Mouse (Mus musculus) cerebellum, adult 9-11 months (tissue): Measurements from ENCODE around the gene Grm7.

Experiments used
- DNase-seq: peaks from one replicate; pipeline ENCODE4 v3.0.0; 2022

Gene Grm7

GRCm38 (mm10) chr6:111369013-111369412 lies 723.6 kb downstream of the Grm7 start:
- no peak for DNase-seq

GRCm38 (mm10) chr6:111371581-111372349 lies 726.4 kb downstream of the Grm7 start:
- peak; percentile 6 for DNase-seq

GRCm38 (mm10) chr6:111372626-111373380 lies 727.4 kb downstream of the Grm7 start:
- DNase-seq, result peak; percentile 66

DNA sequence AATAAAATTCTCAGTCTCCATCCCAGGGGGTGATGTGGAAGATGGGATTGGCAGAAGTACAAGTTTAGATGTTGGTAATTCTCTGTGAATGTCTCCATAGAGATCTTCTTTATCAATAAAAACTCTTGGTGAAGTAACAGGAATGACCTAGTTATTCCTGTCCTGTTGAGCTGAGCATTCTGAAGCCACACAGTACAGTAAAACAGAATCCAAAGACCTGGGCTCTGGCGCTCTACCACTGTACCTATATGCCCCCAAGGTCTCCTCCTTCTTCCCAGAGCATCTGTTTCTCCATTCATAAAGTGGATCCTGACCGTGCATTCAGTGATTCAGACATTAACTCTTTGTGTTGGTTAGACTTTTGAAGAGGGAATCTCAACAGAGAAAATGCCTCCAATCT lies 735.3 kb downstream of the Grm7 start:
- no peak for DNase-seq

DNA sequence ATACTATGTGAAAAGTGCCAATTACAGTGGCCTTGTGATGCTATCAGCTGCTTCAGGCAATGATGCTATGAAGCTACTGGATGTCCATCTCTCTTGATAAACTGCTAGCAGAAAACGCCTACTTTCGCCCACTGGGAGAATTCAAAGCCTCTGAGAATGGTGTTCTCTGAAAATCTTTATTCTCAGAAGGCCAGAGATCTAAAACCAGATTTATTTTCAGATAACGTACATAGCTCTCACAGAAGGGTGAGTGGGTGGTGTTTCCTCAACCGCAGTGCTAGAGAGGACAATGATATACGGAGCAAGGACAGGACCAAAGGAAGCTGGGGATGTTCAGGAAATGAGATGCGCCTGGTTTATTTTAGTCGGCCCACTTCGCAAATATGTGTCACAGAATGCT lies 763.4 kb downstream of the Grm7 start:
- DNase-seq, result no peak

GRCm38 (mm10) chr6:111424737-111425136 lies 779.4 kb downstream of the Grm7 start:
- DNase-seq, result no peak

- no peak for DNase-seq
Measured at GRCm38 (mm10) chr6:111446228-111446627, 800.8 kb downstream of the Grm7 start.

GRCm38 (mm10) chr6:111447851-111448250 lies 802.5 kb downstream of the Grm7 start:
- no peak for DNase-seq

DNA sequence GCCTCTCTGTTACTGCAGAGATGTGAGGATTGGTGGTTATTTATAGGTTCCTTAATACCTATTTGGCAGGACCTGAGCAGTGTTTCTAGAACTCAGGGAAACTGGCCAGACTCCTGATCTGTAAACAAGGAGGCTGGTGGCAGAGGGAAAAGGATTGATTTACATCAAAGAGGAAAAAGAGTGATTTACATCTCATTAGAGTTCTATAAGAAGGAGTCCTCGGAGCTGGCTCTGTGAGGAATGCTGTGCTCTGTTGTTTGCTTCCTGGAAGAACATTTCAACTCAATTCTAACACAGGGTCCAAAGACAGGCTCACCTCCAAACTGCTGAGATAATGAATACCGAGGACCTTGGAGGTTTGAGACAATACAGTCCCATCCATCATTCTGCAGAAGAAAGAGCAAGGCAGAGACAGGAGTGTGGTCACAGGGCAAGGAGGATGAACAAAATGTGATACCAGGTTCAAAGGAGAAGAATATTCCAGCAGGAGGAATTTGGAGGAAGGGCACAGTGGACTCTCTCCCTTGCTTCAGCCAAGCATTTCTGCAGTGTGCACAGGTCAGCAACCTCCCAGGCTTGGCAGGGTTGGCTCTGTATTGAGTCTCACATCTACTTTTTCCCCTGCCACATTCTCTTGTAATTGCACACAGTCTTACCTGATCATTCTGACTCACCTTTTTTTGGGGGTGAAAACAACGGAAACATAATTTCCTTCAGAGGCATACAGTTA lies 803.8 kb downstream of the Grm7 start:
- DNase-seq, result no peak

DNA sequence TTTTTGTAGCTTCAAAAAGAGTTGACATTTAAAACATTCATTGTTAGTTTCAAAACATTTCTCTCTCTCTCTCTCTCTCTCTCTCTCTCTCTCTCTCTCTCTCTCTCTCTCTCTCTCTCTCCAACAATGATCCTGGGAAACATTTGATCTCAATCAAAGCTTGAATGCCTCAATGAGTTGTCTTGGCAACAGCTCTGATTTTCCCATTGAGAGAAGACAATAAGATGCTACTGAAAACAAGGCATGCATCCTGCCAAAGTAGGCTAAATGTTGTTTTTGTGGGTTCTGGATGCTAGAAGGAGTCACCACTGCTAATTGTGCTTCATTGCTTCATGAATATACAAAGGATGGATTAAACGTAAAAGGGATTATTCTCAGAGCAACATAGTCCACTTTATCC lies 836.5 kb downstream of the Grm7 start:
- no peak for DNase-seq

DNA sequence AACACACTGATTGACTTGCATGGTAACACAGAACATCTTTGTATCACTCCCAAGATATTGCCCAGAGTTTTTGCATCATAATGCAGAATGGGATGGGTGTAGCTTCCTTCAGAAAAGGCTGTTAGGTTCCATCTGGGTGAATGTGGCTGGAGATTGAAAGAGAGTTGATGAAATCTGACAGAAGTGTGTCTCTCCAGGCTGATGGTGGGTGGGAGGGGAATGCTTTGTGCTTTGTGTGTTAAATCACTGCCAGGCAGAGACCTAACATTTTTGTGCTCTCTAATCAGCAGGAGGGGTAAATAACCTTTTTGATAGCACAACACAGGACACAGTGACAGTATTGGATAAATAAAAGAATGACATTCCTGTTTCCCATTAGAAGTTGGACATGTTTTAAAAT lies 840.7 kb downstream of the Grm7 start:
- no peak for DNase-seq

GRCm38 (mm10) chr6:111487556-111487955 lies 842.2 kb downstream of the Grm7 start:
- DNase-seq, result no peak

DNA sequence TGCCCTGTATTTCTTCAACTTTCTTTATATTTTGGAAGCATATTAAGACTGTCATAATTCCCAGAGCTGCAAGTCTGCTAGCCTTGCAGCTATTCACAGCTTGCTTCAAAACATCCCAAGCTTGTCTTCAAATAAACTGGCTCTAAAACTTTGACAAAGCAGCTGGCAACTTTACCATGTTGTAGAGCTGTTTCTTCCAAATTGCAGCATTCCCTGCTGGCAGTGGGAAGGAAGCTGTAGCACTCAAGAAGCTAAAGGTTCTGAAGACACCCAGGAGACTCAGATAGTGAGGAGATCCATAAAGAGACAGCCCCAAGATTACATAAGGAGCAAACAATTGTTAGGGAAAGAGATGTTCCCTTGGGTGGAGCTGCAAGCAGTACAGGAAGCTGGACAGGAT lies 846.8 kb downstream of the Grm7 start:
- DNase-seq, result no peak

DNA sequence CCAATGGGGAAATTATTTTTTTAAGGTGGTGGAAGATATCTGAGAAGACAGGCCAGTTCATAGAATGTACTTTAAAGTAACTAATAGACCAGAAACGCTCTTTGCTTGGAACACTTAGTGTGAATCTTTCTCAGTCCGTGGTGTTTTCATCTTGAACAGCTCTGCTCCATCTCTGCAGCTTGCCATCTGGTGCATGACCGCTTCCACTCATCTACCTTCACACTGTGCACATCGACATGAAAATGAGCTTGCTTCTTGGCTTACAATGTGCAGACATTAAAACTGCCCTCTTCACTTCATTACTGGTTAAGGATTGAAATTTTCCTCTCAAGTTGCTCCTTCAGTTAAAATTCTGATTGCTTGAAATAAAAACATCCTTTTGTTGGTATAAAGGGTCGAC lies 854.2 kb downstream of the Grm7 start:
- DNase-seq, result no peak

DNA sequence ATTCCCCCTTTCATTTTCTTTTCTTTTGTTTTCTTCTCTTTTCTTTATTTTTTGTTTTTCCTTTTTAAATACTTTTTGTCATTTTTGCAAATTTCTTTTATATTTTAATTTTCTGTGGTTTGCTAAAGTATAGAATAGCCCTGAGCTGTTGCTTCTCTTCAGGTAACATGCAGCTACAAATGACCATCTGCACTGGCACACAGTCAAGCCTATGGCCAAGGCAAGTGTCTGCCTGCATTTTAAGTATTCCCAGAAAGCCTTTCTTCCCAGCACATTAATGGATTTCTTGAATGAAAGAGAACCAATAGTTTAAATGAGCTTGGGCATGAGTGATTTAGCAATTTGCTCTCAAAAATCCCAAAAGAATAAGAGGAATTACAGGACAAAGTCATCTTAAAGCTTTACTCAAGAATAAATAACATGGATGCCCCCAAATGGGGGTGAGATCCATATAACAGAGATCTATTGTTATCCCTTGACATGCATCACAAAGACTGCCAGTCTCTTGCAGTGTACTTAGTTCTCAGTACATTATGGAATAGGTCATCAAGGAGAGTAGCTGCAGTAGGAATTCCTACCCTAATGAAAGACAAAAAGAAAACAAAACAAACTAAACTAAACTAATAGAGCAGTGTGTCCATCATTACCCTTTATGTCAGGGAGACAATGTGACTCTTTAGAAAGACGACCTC lies 865.5 kb downstream of the Grm7 start:
- no peak for DNase-seq

DNA sequence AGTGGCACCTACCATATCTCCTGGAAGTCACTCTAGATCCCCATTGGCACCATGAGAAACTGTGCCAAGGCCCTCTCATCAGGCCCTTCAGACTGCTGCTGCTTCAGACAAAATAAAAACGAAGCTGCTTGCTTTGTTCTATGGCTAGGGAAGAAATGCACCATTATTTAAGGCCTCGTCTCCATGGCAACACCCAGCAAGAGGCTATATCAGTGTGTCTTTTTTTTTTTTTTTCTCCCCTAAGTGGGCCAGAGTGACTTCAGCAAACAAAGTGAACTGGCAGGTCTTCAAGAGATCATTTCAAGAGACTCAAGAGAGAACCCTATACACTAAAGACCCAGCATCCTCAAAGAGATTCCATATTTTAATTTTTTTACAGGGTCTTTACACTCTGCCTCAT lies 867.0 kb downstream of the Grm7 start:
- no peak for DNase-seq

DNA sequence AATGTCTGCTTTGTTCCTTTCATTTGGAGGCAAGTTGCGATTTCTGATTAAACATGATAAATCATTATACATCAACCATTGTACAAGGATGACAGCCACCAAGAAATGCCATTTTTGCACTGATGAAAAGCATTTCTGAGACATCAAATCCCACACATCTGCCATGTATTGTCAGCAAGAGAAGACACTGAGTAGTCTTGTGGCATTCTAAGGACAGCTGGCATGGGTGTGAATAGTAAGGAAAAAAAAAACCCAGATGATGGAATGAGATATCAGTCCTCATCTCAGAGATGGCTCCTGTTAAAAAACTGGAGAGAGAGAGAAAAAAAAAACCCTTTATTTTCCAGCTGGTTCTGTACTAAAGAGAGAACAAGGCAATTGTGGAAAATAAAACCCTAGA lies 875.8 kb downstream of the Grm7 start:
- no peak for DNase-seq

GRCm38 (mm10) chr6:111522122-111522521 lies 876.7 kb downstream of the Grm7 start:
- no peak for DNase-seq

- peak; percentile 12 for DNase-seq
Measured at GRCm38 (mm10) chr6:111529985-111530384, 884.6 kb downstream of the Grm7 start.

DNA sequence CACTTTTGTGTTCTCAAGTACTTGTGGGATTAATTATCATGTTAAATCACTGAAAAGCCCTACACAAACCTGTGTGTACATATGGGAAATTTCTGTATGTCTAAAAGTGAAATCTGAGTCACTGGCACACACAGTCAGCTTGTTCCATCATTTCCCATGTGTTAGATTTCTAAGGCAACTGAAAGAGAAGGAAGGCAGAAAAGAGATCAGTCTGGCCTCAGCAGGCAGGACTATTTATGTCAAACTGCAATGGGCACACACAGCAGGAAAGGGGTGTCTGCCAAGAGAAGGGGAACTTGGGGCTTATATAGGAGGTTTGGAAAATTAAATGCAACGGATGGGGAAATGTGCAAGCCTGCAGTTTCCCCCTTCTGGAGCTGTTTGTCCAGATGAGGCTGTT lies 913.2 kb downstream of the Grm7 start:
- no peak for DNase-seq

DNA sequence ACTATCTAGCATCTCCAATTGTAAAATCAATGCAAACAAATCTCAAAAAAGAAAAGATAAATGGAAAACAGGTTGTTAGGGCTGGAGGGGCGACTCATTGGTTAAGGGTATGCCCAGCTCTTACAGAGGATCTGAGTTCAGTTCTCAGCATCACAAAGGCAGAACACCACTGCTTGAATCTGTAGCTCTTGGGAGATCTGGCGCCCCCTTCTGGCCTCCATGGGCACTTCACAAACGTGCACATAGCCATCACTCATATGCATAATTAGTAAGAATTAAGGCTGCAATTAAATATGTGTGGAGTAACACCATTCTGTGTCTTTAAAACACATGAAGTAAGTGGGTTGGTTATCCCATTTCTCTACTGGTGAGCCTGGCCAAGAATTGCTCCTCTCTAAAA lies 914.1 kb downstream of the Grm7 start:
- DNase-seq, result no peak

DNA sequence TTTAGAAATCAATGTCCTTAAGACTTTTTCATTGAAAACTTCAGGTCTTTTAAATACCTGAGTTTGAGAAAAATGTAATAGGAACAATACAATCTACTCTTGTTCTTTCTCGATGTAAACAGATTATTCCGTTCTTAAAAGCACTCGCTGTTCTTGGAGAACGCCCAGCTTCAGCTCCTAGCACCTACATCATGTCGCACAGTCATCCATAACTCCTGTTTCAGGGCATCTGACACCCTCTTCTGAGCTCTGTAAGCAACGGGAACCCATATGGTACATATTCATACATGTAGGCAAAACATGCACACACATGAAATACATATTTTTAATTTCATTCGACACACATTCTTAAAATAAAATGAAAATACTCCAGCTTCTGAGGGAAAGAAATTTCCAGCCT lies 916.0 kb downstream of the Grm7 start:
- DNase-seq, result no peak

DNA sequence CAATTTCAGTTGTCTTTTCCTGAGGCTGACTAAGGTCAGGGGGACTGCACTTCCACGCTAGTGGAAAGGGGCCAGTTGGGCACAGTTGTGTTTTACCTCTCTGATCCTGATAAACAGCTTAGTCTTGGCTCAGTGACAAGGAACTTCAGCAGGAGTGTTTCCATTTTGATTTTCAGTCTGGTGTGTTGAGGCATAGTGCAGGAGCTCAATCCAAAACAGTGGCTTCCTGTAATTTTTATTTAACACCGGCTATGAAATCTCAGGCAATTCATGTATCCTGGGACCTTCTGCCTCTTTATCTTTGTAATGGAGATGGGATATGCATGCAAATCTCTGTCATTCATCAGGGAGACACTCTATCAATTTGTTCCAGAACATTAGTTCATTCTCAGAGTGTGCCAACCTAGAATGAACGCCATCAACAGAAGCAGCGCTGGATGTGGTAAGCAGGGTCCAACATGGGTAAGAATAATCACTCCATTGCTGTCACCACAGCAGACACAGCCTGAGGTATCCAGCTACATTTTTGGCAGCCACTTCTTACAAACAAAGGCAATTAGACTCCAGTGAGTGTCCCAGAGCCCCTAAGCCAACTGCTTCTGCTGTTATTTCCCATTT lies 926.2 kb downstream of the Grm7 start:
- no peak for DNase-seq
